Mouse (Mus musculus) left cerebral cortex, adult 11 months (tissue): Measurements from ENCODE around the gene Fbxw24.
A peak's percentile ranks its signal among the peaks of the same experiment; 100 is the strongest.
"Not testable (repeated sequence)": the region's sequence is repeated elsewhere in the genome, so short reads cannot be mapped to it uniquely, and the experiment has no call there.

Source experiments
- DNase-seq: peaks from one replicate; pipeline ENCODE4 v3.0.0; 2022; ENCODE audit warnings: low spot score

Fbxw24 gene

DNA sequence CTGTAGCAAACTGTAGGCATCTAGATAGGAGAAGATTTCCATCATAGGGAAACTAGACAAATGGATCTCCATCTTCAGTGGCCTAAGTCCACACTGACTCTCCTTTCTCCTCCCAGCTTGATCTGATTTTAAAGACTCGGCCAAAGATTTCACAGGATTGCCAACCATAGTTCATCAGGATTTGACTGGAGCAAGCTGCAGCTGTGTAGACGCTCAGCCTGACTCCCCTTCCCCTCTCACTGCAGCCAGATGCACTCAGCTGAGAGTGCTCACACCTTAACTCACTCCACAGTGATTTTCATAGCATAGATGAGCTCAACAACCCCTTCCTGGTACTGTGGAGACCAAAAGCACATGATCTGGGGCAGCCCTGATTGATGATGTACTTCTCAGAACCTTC lies at the start of gene Fbxw24:
Fbxw24 (minus strand) TSS at position 101 of the 400 bp plus-strand sequence.
- DNase-seq = not testable (repeated sequence)

DNA sequence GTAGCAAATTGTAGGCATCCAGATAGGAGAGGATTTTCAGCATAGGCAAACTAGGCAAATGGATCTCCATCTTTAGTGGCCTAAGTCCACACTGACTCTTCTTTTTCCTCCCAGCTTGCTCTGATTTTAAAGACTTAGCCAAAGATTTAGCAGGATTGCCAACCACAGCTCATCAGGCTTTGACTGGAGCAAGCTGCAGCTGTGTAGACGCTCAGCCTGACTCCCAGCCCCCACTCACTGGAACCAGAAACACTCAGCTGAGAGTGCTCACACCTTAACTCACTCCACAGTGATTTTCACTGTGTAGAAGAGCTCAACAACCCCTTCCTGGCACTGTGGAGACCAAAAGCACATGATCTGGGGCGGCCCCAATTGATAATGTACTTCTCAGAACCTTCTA lies 38.7 kb upstream of the Fbxw24 start, which contains the start of gene Fbxw25:
Fbxw25 (minus strand) TSS at position 101 of the 400 bp plus-strand sequence.
- not testable (repeated sequence) for DNase-seq

DNA sequence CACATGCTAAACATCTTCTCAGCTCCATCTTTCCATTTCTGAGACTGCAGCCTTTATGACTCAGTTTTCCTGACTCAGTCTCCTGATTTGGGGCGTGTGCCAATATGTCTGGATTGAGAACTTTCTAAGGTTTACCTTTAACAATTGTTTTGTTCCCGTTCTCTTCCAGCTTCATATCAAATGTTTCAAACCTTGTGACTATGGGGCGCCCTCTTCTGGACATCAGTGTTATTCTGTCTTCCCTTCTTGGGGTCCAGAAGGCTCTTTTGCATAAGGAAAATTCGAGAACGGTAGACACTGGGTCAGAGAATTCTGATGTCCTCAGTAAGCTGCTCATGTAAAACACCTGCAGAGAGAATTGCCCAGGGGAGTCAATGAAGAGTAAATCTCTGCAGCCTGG lies 19.0 kb downstream of the Fbxw24 start:
- DNase-seq = peak; percentile 3

DNA sequence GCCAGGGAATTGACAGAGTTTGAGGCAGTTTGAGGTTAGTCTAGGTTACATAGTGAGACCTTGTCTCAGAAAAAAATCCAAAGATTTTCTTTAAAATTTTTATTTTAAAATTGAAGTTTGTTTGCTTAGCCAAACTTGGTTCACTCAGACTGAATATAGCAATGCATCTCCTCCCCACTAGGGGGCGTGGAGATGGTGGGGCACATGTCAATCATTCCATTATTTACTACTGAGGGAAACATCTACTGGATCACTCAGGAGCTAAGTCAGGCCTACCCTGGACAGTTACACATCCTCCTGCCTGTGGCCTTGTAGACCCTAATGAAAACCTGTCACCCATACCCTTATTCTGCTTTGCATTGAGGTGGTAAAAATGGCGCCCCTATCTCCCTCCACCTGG lies 23.7 kb downstream of the Fbxw24 start:
- DNase-seq = not testable (repeated sequence)

DNA sequence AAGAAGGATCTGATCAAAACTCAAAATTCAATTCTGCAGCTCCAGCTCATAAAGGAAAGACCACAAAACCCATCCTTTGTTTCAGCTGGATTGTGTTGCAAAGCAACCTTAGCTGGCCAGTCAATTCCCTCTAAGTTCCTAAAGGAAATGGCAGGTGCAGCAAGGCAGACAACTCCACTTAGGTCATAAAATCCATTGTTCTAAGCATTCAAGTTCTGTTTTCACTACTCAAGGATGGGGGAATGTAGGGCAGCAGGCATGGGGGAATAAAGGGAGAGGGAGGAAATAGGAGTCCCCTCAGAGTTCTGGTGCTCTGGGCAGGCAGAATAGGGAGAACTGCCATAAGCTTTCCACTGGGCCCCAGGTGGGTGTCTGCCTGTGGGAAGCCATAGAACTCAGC lies 28.6 kb downstream of the Fbxw24 start:
- DNase-seq = no peak

DNA sequence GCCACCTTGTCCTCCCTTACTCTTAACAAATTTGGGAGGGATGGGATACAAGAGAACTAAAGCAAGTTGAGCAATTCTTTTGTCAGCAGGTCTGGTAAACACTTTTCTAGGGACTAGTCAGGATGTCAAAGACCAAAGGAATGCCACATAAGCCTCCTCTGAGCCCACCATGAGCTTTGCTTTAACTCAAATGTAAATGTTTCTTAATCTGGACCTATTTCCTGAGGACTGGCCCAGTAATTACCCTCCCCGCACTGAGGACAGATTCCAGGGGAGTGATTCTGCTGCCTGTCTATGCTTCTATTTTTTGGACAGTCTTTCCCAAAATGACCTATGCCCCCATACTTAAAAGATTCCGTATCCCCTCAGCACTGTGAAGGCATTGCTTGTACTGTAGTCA lies 31.0 kb downstream of the Fbxw24 start:
- no peak for DNase-seq

DNA sequence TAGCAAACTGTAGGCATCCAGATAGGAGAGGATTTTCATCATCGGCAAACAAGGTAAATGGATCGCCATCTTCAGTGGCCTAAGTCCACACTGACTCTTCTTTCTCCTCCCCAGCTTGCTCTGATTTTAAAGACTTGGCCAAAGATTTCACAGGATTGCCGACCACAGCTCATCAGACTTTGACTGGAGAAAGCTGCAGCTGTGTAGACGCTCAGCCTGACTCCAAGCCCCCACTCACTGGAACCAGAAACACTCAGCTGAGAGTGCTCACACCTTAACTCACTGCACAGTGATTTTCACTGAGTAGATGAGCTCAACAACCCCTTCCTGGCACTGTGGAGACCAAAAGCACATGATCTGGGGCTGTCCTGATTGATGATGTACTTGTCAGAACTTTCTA lies 57.7 kb downstream of the Fbxw24 start, which contains the start of gene Fbxw15:
Fbxw15 (minus strand) TSS at position 101 of the 400 bp plus-strand sequence.
- not testable (repeated sequence) for DNase-seq

DNA sequence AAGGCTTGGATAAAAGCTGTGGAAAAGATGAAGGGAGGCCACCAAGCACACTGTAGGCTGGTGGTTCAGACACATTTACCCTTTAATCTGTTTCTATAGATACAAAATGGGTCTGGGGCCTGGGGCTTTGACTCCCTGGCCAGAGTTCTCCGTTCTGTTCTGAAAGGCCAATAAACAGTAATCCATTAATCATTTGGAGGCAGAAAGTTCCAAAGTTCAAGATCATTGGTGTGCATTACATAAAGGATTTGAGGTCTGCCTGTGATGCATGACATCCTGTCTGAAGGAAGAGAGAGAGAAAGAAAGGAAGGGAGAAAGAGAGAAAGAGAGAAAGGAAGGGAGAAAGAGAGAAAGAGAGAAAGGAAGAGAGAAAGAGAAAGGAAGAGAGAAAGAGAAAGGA lies 60.3 kb downstream of the Fbxw24 start:
- no peak for DNase-seq

DNA sequence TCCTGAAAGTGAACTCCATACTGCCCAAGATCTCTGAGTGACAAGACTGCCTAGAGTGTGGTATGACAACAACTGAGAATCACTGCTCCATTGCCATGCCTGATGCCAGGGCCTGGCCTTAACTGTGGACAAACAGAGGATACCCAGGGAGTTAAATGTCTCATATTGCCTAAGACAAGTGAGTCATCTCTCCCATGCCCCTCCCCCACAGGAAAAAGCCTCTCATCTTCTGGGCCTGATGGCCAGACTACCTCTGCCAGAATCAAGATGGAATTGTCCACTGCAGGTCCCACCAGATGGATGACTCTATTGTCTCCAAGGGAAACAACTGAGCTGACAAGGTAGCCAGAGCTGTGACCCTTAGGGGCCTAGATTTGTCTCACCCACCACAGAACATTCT lies 63.8 kb downstream of the Fbxw24 start:
- DNase-seq = not testable (repeated sequence)

DNA sequence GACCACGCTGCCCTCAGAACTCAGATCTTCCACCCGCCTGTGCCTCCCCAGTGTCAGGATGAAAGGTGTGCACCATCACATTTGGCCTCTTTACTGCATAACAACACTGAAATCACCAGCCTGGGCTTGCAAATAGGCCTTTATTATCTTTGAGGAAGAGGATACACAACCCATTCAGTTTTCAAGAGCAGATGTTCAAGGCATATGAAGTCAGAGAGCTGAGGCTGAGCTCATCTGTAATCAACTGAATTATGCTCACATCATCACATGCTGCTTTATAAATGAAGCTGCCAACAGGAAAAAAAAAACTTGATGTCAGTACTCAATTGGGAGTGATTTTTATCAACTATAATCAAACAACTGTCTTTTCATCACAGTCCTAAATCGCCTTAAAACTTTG lies 73.4 kb downstream of the Fbxw24 start:
- DNase-seq = no peak
